Mouse (Mus musculus) kidney, embryonic 14.5 days (tissue): ENCODE measurements around the gene 3110082I17Rik. TPM values are rescaled to one million over a fixed set of nuclear protein-coding genes. Genes with fewer than 3 reads are reported as not detected.

Source experiments
- ATAC-seq: fragments of 200-750 bp; cut with Nextera tagmentation; 2 replicates; pipeline ENCODE4 v1.8.0; 2017; ENCODE audit warnings: moderate number of reproducible peaks, mild to moderate bottlenecking, moderate TSS enrichment, moderate library complexity; ENCODE audit not compliant: low FRiP score, low TSS enrichment
- H3K27ac ChIP-seq: fragments of 300-500 bp; sonication (generic); 2 replicates; pipeline ENCODE4 v1.5.1; 2014; ENCODE audit warnings: low read depth, mild to moderate bottlenecking, low read length, moderate library complexity, mixed read lengths
- H3K27me3 ChIP-seq: fragments of 300-500 bp; sonication (generic); 2 replicates; pipeline ENCODE4 v1.6.1; 2014; ENCODE audit warnings: mild to moderate bottlenecking, low read length; ENCODE audit not compliant: control insufficient read depth, insufficient read depth
- H3K36me3 ChIP-seq: fragments of 300-500 bp; sonication (generic); 2 replicates; pipeline ENCODE4 v1.6.1; 2014; ENCODE audit warnings: low read length, mixed read lengths; ENCODE audit not compliant: control insufficient read depth, insufficient read depth
- H3K4me1 ChIP-seq: fragments of 300-500 bp; sonication (generic); 2 replicates; pipeline ENCODE4 v1.6.1; 2014; ENCODE audit warnings: low read length, mixed read lengths; ENCODE audit not compliant: control insufficient read depth, insufficient read depth
- H3K4me2 ChIP-seq: fragments of 300-500 bp; sonication (generic); replicated peaks from 2 replicates; pipeline ENCODE4 v1.6.1; 2014; ENCODE audit warnings: low read depth, mild to moderate bottlenecking, low read length
- H3K4me3 ChIP-seq: fragments of 300-500 bp; sonication (generic); 2 replicates; pipeline ENCODE4 v1.5.1; 2014; ENCODE audit warnings: mild to moderate bottlenecking, low read length
- H3K9ac ChIP-seq: fragments of 300-500 bp; sonication (generic); 2 replicates; pipeline ENCODE4 v1.6.1; 2014; ENCODE audit warnings: low read depth, mild to moderate bottlenecking, low read length, moderate library complexity
- H3K9me3 ChIP-seq: fragments of 300-500 bp; sonication (generic); 2 replicates; pipeline ENCODE4 v1.6.1; 2016; ENCODE audit warnings: low read length; ENCODE audit not compliant: control insufficient read depth
- WGBS: fragments of 180-500 bp; shearing (Covaris S2); extraction: QIAGEN DNeasy Blood & Tissue Kit; methylation state at CpG from one replicate; pipeline ENCODE4 v1.1.7; 2014; 5-methylcytosine and 5-hydroxymethylcytosine counted together
- polyA plus RNA-seq: library from polyadenylated mRNA; unstranded; fragments of >200 nt; fragmentation: Nextera tagmentation; extraction: Ambion mirVana; gene quantifications from 2 replicates; pipeline ENCODE4 v1.2.1, GENCODE M21; 2014

3110082I17Rik gene
- polyA plus RNA-seq, 1 experiment from 2014 or later: 40.6 TPM

GRCm38 (mm10) chr5:139323260-139323924 lies 136.9 kb downstream of the 3110082I17Rik start:
- Histone ChIP-seq H3K9ac (no peak overlapping the region), H3K36me3 (no peaks in the 10 kb centered on the region), H3K27ac (no peak overlapping the region), H3K4me1 (peaks cover 8% of the 10 kb centered on the region; the same call in 1 of the 2 replicates), H3K27me3 (peaks cover 32% of the 10 kb centered on the region), H3K4me2 (no peak overlapping the region), H3K9me3 (no peaks in the 10 kb centered on the region), H3K4me3 (no peak overlapping the region)
- WGBS: 78% methylated on average over 9 of the region's 9 CpGs
- no peak for ATAC-seq

- no peak for ATAC-seq
- 83% methylated on average over 6 of the region's 6 CpGs for WGBS
- no peak overlapping the region for H3K4me2 ChIP-seq
- no peak overlapping the region for H3K4me3 ChIP-seq
- H3K9me3 ChIP-seq: no peaks in the 10 kb centered on the region
- peaks cover 30% of the 10 kb centered on the region for H3K27me3 ChIP-seq
- peaks cover 8% of the 10 kb centered on the region; the same call in 1 of the 2 replicates for H3K4me1 ChIP-seq
- H3K36me3 ChIP-seq: no peaks in the 10 kb centered on the region
- H3K9ac ChIP-seq: no peak overlapping the region
- no peak overlapping the region for H3K27ac ChIP-seq
Observed at GRCm38 (mm10) chr5:139321331-139321730, 139.0 kb downstream of the 3110082I17Rik start.

GRCm38 (mm10) chr5:139320424-139320823 lies 139.9 kb downstream of the 3110082I17Rik start:
- Histone ChIP-seq H3K9ac (no peak overlapping the region), H3K4me3 (no peak overlapping the region), H3K4me2 (no peak overlapping the region), H3K4me1 (peaks cover 8% of the 10 kb centered on the region; the same call in 1 of the 2 replicates), H3K27ac (no peak overlapping the region), H3K36me3 (no peaks in the 10 kb centered on the region), H3K27me3 (peaks cover 21% of the 10 kb centered on the region), H3K9me3 (no peaks in the 10 kb centered on the region)
- no peak for ATAC-seq
- 75% methylated on average over 7 of the region's 7 CpGs for WGBS

- no peak for ATAC-seq
- 0 out of 2 replicates have a peak overlapping the region, but pooled peaks have one; percentile 11 for H3K27ac ChIP-seq
- no peaks in the 10 kb centered on the region for H3K4me1 ChIP-seq
- H3K9ac ChIP-seq: no peak overlapping the region
- no peaks in the 10 kb centered on the region for H3K36me3 ChIP-seq
- H3K27me3 ChIP-seq: 0 out of 2 replicates have a peak, but pooled peaks cover 2% of the 10 kb centered on the region
- no peak overlapping the region for H3K4me3 ChIP-seq
- WGBS: 62% methylated on average over 21 of the region's 21 CpGs
- H3K4me2 ChIP-seq: no peak overlapping the region
- H3K9me3 ChIP-seq: no peaks in the 10 kb centered on the region
Observed at GRCm38 (mm10) chr5:139317751-139318504, 142.4 kb downstream of the 3110082I17Rik start.

- peak; percentile 63; the same call in 1 of the 2 replicates for ATAC-seq
- Histone ChIP-seq H3K4me1 (no peaks in the 10 kb centered on the region), H3K9me3 (no peaks in the 10 kb centered on the region), H3K27ac (0 out of 2 replicates have a peak overlapping the region, but pooled peaks have one; percentile 11), H3K4me3 (no peak overlapping the region), H3K27me3 (no peaks in the 10 kb centered on the region), H3K9ac (no peak overlapping the region), H3K36me3 (no peaks in the 10 kb centered on the region), H3K4me2 (no peak overlapping the region)
- 57% methylated on average over 6 of the region's 6 CpGs for WGBS
Observed at GRCm38 (mm10) chr5:139316982-139317675, 143.2 kb downstream of the 3110082I17Rik start.

GRCm38 (mm10) chr5:139314941-139315642 lies 145.2 kb downstream of the 3110082I17Rik start:
- Histone ChIP-seq H3K27ac (no peak overlapping the region), H3K36me3 (no peaks in the 10 kb centered on the region), H3K4me2 (no peak overlapping the region), H3K9me3 (no peaks in the 10 kb centered on the region), H3K4me3 (no peak overlapping the region), H3K27me3 (no peaks in the 10 kb centered on the region), H3K4me1 (no peaks in the 10 kb centered on the region), H3K9ac (no peak overlapping the region)
- ATAC-seq: no peak
- 84% methylated on average over 12 of the region's 12 CpGs for WGBS

- ATAC-seq: no peak
- Histone ChIP-seq H3K27ac (no peak overlapping the region), H3K9ac (no peak overlapping the region), H3K36me3 (no peaks in the 10 kb centered on the region), H3K9me3 (no peaks in the 10 kb centered on the region), H3K4me3 (no peak overlapping the region), H3K4me1 (no peaks in the 10 kb centered on the region), H3K4me2 (no peak overlapping the region), H3K27me3 (no peaks in the 10 kb centered on the region)
- WGBS: 61% methylated on average over 9 of the region's 9 CpGs
Observed at GRCm38 (mm10) chr5:139313536-139313935, 146.8 kb downstream of the 3110082I17Rik start.

- H3K36me3 ChIP-seq: no peaks in the 10 kb centered on the region
- H3K27me3 ChIP-seq: no peaks in the 10 kb centered on the region
- no peak overlapping the region for H3K27ac ChIP-seq
- no peak overlapping the region for H3K9ac ChIP-seq
- H3K4me2 ChIP-seq: no peak overlapping the region
- no peaks in the 10 kb centered on the region for H3K4me1 ChIP-seq
- no peak overlapping the region for H3K4me3 ChIP-seq
- 95% methylated on average over 9 of the region's 9 CpGs for WGBS
- no peak for ATAC-seq
- H3K9me3 ChIP-seq: no peaks in the 10 kb centered on the region
Observed at GRCm38 (mm10) chr5:139311822-139312221, 148.5 kb downstream of the 3110082I17Rik start.
